Mouse (Mus musculus): ENCODE measurements around the gene Tmem222. TPM values are rescaled to one million over a fixed set of nuclear protein-coding genes. Genes with fewer than 3 reads are reported as not detected.

The Tmem222 gene
- polyA plus RNA-seq, 1 experiment from 2014 or later, result 58.1 TPM

DNA sequence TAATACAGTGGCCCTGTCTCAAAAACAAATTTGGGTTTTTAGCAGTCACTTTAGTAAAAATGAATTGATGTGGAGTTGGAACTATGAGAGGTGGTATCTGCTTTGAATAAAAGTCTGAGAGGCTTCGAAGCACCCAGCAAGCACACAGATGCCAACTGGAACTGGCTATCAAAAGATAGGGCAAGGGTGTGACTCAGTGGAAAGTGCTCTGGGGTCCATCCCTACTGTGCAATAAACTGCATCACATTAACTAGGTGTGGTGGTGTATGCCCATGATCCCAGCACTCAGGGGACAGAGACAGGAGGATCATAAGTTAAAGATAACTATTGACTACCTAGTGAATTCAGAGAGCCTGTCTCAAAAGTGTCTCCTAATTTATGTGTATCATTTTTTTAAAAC lies 13.7 kb upstream of the Tmem222 start:
- no peak for ATAC-seq
- no peaks in the 10 kb centered on the region for H3K27me3 ChIP-seq (replicated peaks; ENCODE audit: insufficient read depth, low read length)
- no peaks in the 10 kb centered on the region for H3K9me3 ChIP-seq (ENCODE audit: low read length)
- H3K4me1 ChIP-seq (ENCODE audit: insufficient read depth, low read depth, low read length), result no peaks in the 10 kb centered on the region
- H3K27ac ChIP-seq (ENCODE audit: low read length), result no peak overlapping the region
- no peak overlapping the region for H3K9ac ChIP-seq (replicated peaks; ENCODE audit: low read depth)
- no peak overlapping the region for H3K4me3 ChIP-seq (ENCODE audit: low read depth, low read length)
- H3K4me2 ChIP-seq (replicated peaks; ENCODE audit: low read depth, low read length), result no peak overlapping the region
- DNase-seq (ENCODE audit: low spot score), result no peak
- H3K36me3 ChIP-seq (ENCODE audit: insufficient read depth, low read length), result peaks cover 13% of the 10 kb centered on the region; the same call in 1 of the 2 replicates
- 96% methylated on average over 1 of the region's 1 CpGs for WGBS
- TF ChIP-seq CTCF (IDR thresholded peaks at IDR 0.05), result no peak
- no peak for TF ChIP-seq EP300 (IDR thresholded peaks at IDR 0.05)

DNA sequence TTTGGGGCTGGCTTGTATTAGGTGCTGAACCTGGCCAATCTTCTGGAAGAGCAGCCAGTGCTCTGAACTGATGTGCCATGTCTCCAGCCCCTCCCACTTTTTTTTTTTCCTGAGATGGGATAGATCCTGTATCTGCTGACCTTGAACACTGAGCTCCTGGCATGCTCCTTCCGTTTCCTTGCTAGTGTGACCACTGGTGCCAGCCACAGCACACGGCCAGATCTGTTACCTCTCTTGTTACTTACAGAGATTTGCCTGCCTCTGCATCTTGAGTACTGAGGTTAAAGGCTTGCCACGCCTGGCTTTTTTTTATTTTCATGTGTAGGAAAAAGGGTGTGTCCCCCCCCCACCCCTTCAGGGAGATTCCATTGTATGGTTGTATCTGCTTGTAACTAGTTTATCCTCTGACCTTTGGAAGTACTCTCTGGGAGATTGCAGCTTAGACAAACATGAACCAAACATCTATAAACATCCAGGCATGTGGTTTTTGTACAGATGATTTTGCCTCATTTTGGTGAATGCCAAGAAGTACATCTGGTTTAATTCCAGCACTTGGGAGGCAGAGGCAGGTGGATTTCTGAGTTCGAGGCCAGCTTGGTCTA lies 9.0 kb upstream of the Tmem222 start:
- Histone ChIP-seq H3K4me1 (ENCODE audit: insufficient read depth, low read depth, low read length) (no peaks in the 10 kb centered on the region), H3K27me3 (replicated peaks; ENCODE audit: insufficient read depth, low read length) (no peaks in the 10 kb centered on the region), H3K9ac (replicated peaks; ENCODE audit: low read depth) (no peak overlapping the region), H3K36me3 (ENCODE audit: insufficient read depth, low read length) (no peaks in the 10 kb centered on the region), H3K27ac (ENCODE audit: low read length) (no peak overlapping the region), H3K4me2 (replicated peaks; ENCODE audit: low read depth, low read length) (no peak overlapping the region), H3K4me3 (ENCODE audit: low read depth, low read length) (no peak overlapping the region), H3K9me3 (ENCODE audit: low read length) (no peaks in the 10 kb centered on the region)
- ATAC-seq (no peak), DNase-seq (ENCODE audit: low spot score) (no peak)
- WGBS, result 76% methylated on average over 4 of the region's 4 CpGs
- no peak for TF ChIP-seq EP300 (IDR thresholded peaks at IDR 0.05)
- no peak for TF ChIP-seq CTCF (IDR thresholded peaks at IDR 0.05)

- Histone ChIP-seq H3K4me3 (ENCODE audit: low read depth, low read length) (no peak overlapping the region), H3K27me3 (replicated peaks; ENCODE audit: insufficient read depth, low read length) (no peaks in the 10 kb centered on the region), H3K27ac (ENCODE audit: low read length) (no peak overlapping the region), H3K9me3 (ENCODE audit: low read length) (no peaks in the 10 kb centered on the region), H3K9ac (replicated peaks; ENCODE audit: low read depth) (no peak overlapping the region), H3K4me2 (replicated peaks; ENCODE audit: low read depth, low read length) (no peak overlapping the region), H3K36me3 (ENCODE audit: insufficient read depth, low read length) (no peaks in the 10 kb centered on the region), H3K4me1 (ENCODE audit: insufficient read depth, low read depth, low read length) (no peaks in the 10 kb centered on the region)
- WGBS, result 55% methylated on average over 5 of the region's 5 CpGs
- DNase-seq (ENCODE audit: low spot score) (no peak), ATAC-seq (no peak)
- TF ChIP-seq CTCF (IDR thresholded peaks at IDR 0.05) (no peak), EP300 (IDR thresholded peaks at IDR 0.05) (no peak)
Measured at GRCm38 (mm10) chr4:133285950-133286349, 8.4 kb upstream of the Tmem222 start.

DNA sequence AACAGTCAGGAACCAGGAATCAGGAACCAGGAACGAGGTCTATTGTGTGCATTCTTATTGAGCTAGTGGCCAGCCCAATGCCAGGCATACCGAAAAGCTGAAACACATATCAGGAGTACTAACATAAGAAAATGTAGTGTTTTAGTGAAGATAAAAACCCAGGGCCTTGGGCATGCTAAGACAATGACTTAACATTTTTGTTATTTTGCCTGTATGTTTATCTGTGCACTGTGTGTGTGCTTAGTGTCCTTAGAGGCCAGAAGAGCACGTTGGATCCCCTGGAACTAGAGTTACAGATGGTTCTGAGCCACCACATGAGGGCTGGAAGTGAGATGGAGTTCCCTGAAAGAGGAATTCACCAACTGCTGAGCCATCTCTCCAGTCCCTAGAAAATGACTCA lies 7.7 kb upstream of the Tmem222 start:
- Histone ChIP-seq H3K4me3 (ENCODE audit: low read depth, low read length) (no peak overlapping the region), H3K36me3 (ENCODE audit: insufficient read depth, low read length) (no peaks in the 10 kb centered on the region), H3K27ac (ENCODE audit: low read length) (no peak overlapping the region), H3K9me3 (ENCODE audit: low read length) (no peaks in the 10 kb centered on the region), H3K27me3 (replicated peaks; ENCODE audit: insufficient read depth, low read length) (no peaks in the 10 kb centered on the region), H3K4me1 (ENCODE audit: insufficient read depth, low read depth, low read length) (no peaks in the 10 kb centered on the region), H3K4me2 (replicated peaks; ENCODE audit: low read depth, low read length) (no peak overlapping the region), H3K9ac (replicated peaks; ENCODE audit: low read depth) (no peak overlapping the region)
- TF ChIP-seq CTCF (IDR thresholded peaks at IDR 0.05) (no peak), EP300 (IDR thresholded peaks at IDR 0.05) (no peak)
- ATAC-seq, result no peak
- WGBS, result 63% methylated on average over 3 of the region's 3 CpGs
- DNase-seq (ENCODE audit: low spot score), result no peak

DNA sequence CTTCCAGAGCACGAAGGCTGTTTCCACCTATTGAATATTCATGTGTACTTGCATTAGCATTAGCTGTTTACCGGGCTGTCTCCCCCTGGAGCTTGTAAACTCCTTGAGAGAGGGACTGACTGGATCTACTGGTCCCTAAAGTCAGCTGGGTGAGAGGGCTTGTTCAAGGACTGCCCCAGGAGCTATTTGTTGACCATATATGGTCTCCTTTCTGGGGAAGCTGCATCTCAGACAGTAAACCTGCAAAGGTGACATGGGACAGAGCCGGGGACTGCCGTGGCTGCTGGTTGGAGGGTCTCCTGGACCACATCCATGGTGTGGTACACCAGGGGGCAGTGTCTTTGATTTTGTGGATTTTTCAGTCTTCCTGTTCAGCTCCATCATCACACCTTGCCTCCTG lies 5.1 kb upstream of the Tmem222 start:
- Histone ChIP-seq H3K4me2 (replicated peaks; ENCODE audit: low read depth, low read length) (no peak overlapping the region), H3K27ac (ENCODE audit: low read length) (no peak overlapping the region), H3K9me3 (ENCODE audit: low read length) (no peaks in the 10 kb centered on the region), H3K9ac (replicated peaks; ENCODE audit: low read depth) (no peak overlapping the region), H3K4me3 (ENCODE audit: low read depth, low read length) (no peak overlapping the region), H3K27me3 (replicated peaks; ENCODE audit: insufficient read depth, low read length) (no peaks in the 10 kb centered on the region), H3K4me1 (ENCODE audit: insufficient read depth, low read depth, low read length) (no peaks in the 10 kb centered on the region), H3K36me3 (ENCODE audit: insufficient read depth, low read length) (no peaks in the 10 kb centered on the region)
- TF ChIP-seq CTCF (IDR thresholded peaks at IDR 0.05) (no peak), EP300 (IDR thresholded peaks at IDR 0.05) (no peak)
- no peak for DNase-seq (ENCODE audit: low spot score)
- 37% methylated on average over 4 of the region's 4 CpGs for whole genome bisulfite sequencing
- no peak for ATAC-seq

- ATAC-seq (no peak), DNase-seq (ENCODE audit: low spot score) (no peak)
- Histone ChIP-seq H3K4me2 (replicated peaks; ENCODE audit: low read depth, low read length) (no peak overlapping the region), H3K27me3 (replicated peaks; ENCODE audit: insufficient read depth, low read length) (no peaks in the 10 kb centered on the region), H3K9me3 (ENCODE audit: low read length) (no peaks in the 10 kb centered on the region), H3K4me1 (ENCODE audit: insufficient read depth, low read depth, low read length) (no peaks in the 10 kb centered on the region), H3K27ac (ENCODE audit: low read length) (no peak overlapping the region), H3K36me3 (ENCODE audit: insufficient read depth, low read length) (no peaks in the 10 kb centered on the region), H3K4me3 (ENCODE audit: low read depth, low read length) (no peak overlapping the region), H3K9ac (replicated peaks; ENCODE audit: low read depth) (0 out of 2 replicates have a peak overlapping the region, but pooled peaks have one; percentile 12)
- no peak for TF ChIP-seq EP300 (IDR thresholded peaks at IDR 0.05)
- TF ChIP-seq CTCF (IDR thresholded peaks at IDR 0.05), result no peak
- WGBS, result 18% methylated on average over 5 of the region's 5 CpGs
Measured at GRCm38 (mm10) chr4:133281951-133282481, 4.4 kb upstream of the Tmem222 start.

Measured in lung, postnatal 0 days (tissue).